Mouse (Mus musculus) MEL (cell line): ENCODE results near the gene Cep89.

Experiments
- CHD1 ChIP-seq: IDR thresholded peaks from 2 replicates; pipeline ENCODE4 v1.6.1; 2012; ENCODE audit warnings: low read depth, mild to moderate bottlenecking, inconsistent platforms, low read length, improper control_type of control experiment
- CTCF ChIP-seq, 3 experiments: IDR thresholded peaks in 2 of 3; conservative IDR thresholded peaks in 1 of 3; 2 replicates each; pipeline ENCODE4 v1.5.1; 2011 to 2012; ENCODE audit warnings: low read length in 3 of 3, low read depth in 2 of 3, mild to moderate bottlenecking in 2 of 3, improper control_type of control experiment in 1 of 3, inconsistent platforms in 1 of 3, mixed read lengths in 1 of 3, moderate library complexity in 1 of 3; ENCODE audit not compliant: control insufficient read depth in 1 of 3, insufficient read depth in 1 of 3, poor library complexity in 1 of 3, severe bottlenecking in 1 of 3
- E2F4 ChIP-seq: IDR thresholded peaks from 2 replicates; pipeline ENCODE4 v1.6.1; 2011; ENCODE audit warnings: low read depth, low read length, improper control_type of control experiment, borderline replicate concordance
- MEF2A ChIP-seq: IDR thresholded peaks from 2 replicates; pipeline ENCODE4 v1.6.1; 2014; ENCODE audit warnings: low read depth, mild to moderate bottlenecking, inconsistent platforms, low read length, improper control_type of control experiment; ENCODE audit not compliant: poor library complexity, insufficient replicate concordance, severe bottlenecking; ENCODE audit errors: extremely low read depth
- POLR2A ChIP-seq, 2 experiments: IDR thresholded peaks; 2 replicates each; pipeline ENCODE4 v1.6.1; 2011 to 2012; ENCODE audit warnings: low read length in 2 of 2, mild to moderate bottlenecking in 2 of 2, control low read depth in 1 of 2, improper control_type of control experiment in 1 of 2, low read depth in 1 of 2, moderate library complexity in 1 of 2; ENCODE audit not compliant: control insufficient read depth in 1 of 2, insufficient read depth in 1 of 2, poor library complexity in 1 of 2
- USF1 ChIP-seq: IDR thresholded peaks from 2 replicates; pipeline ENCODE4 v1.6.1; 2014; ENCODE audit warnings: low read depth, mild to moderate bottlenecking, inconsistent platforms, low read length, improper control_type of control experiment, moderate library complexity

GRCm38 (mm10) chr7:35351155-35351554 is 45.7 kb upstream of the Cep89 start:
- TF ChIP-seq CTCF (IDR thresholded peaks at IDR 0.05 in 2 of 3, conservative IDR thresholded peaks at IDR 0.05 in 1 of 3; ENCODE audit: control insufficient read depth in 1 of 3, insufficient read depth in 1 of 3, low read depth in 2 of 3, low read length in 3 of 3, poor library complexity in 1 of 3, severe bottlenecking in 1 of 3): no peak
- TF ChIP-seq POLR2A (IDR thresholded peaks at IDR 0.05; ENCODE audit: control insufficient read depth in 1 of 2, insufficient read depth in 1 of 2, low read depth in 1 of 2, low read length in 2 of 2, poor library complexity in 1 of 2): no peak
- no peak for TF ChIP-seq E2F4
- TF ChIP-seq USF1: no peak
- no peak for TF ChIP-seq CHD1
- no peak for TF ChIP-seq MEF2A
